In genomic region chr11:113802456-113802855, GRCm38 (mm10) we compare ENCODE assay signal across 9 mouse cellular contexts. TPM values are rescaled to one million over a fixed set of nuclear protein-coding genes. Genes with fewer than 3 reads are reported as not detected.
DNase-seq lines count a peak whose midpoint lies in the region; ATAC-seq and TF ChIP-seq lines count a peak whose summit lies in the region.
"Had no signal": no experiment of that assay in that cellular context is flagged by ENCODE, and none has a peak within 500 bp of the region (broad histone marks: within the 10 kb centered on the region; RNA-seq: fewer than 3 reads in every experiment).

No protein-coding gene starts in this region.

- 34% methylated on average over 12 of the region's 12 CpGs for WGBS in lung, adult 2 months
- 38% methylated on average over 12 of the region's 12 CpGs for WGBS in kidney, embryonic 15.5 days

- H3K4me3 ChIP-seq in lung, adult 2 months (replicated peaks; ENCODE audit: extremely low read depth, low read depth, low read length), result no peak overlapping the region
- H3K4me3 ChIP-seq in kidney, embryonic 15.5 days (replicated peaks), result no peak overlapping the region
- H3K4me3 ChIP-seq: embryonic facial prominence, embryonic 13.5 days had no signal

- H3K36me3 ChIP-seq in kidney, embryonic 15.5 days, result no peaks in the 10 kb centered on the region
- no peaks in the 10 kb centered on the region for H3K36me3 ChIP-seq in splenic B cell, adult 2 months (ENCODE audit: control insufficient read depth, insufficient read depth, low read length, poor library complexity, severe bottlenecking)

- no peak; the same call in 1 of the 2 replicates for ATAC-seq in kidney, embryonic 15.5 days (replicated peaks; ENCODE audit: low FRiP score)
- no peak for ATAC-seq in erythroid progenitor cell, adult 5-6 weeks (replicated peaks; ENCODE audit: low FRiP score, poor library complexity, severe bottlenecking)

- peak overlapping the region; percentile 64 for H3K27ac ChIP-seq in kidney, embryonic 15.5 days
- H3K27ac ChIP-seq: embryonic facial prominence, embryonic 13.5 days had no signal

- peak overlapping the region; percentile 26 for H3K4me2 ChIP-seq in kidney, embryonic 15.5 days
- H3K4me2 ChIP-seq: embryonic facial prominence, embryonic 13.5 days had no signal

- no peaks in the 10 kb centered on the region for H3K9me3 ChIP-seq in kidney, embryonic 15.5 days (replicated peaks)
- H3K9me3 ChIP-seq: embryonic facial prominence, embryonic 13.5 days had no signal

- H3K27me3 ChIP-seq in kidney, embryonic 15.5 days, result no peaks in the 10 kb centered on the region
- H3K27me3 ChIP-seq in splenic B cell, adult 2 months (ENCODE audit: control insufficient read depth, insufficient read depth, low read length, poor library complexity, severe bottlenecking), result 0 out of 2 replicates have a peak, but pooled peaks cover 2% of the 10 kb centered on the region
- H3K27me3 ChIP-seq: embryonic facial prominence, embryonic 13.5 days had no signal

- DNase-seq in lung, adult 18-20 months, result peak; percentile 27 to 48
- DNase-seq in lung, adult 2 months, result no peak
- DNase-seq in heart, adult 18-20 months, result peak; percentile 62 to 85
- DNase-seq in splenic B cell, adult 2 months (ENCODE audit: low read depth, low spot score), result peak; percentile 30
- DNase-seq in urinary bladder, adult 18-20 months (ENCODE audit: low spot score in 2 of 2), result no peak
- no peak for DNase-seq in left cerebral cortex, adult 11 months (ENCODE audit: low spot score)

- H3K9ac ChIP-seq in kidney, embryonic 15.5 days, result no peak overlapping the region

- H3K4me1 ChIP-seq in lung, adult 2 months (ENCODE audit: control insufficient read depth, insufficient read depth, low read length), result peaks cover 8% of the 10 kb centered on the region
- H3K4me1 ChIP-seq in kidney, embryonic 15.5 days, result peaks cover 65% of the 10 kb centered on the region

- TF ChIP-seq POLR2A in lung, adult 2 months (IDR thresholded peaks at IDR 0.05; ENCODE audit: borderline replicate concordance, extremely low read depth, low read depth, low read length), result no peak

- TF ChIP-seq CTCF in lung, adult 2 months (IDR thresholded peaks at IDR 0.05; ENCODE audit: insufficient read depth, low read length), result no peak

RNA-seq across cellular contexts. Expression of gene Cdc42ep4, which starts 50.8 kb away (rescaled TPM):
- polyA plus RNA-seq in lung, adult 2 months (2012; rRNA removed), result 80.4 and 115 TPM in 2 replicates
- 10 to 100 TPM; 19.1 to 23.8 TPM for total RNA-seq in heart, adult 18-20 months (2021)
- 63.7 and 66.7 TPM in 2 replicates for polyA plus RNA-seq in kidney, embryonic 15.5 days (2015; fragmentation: Nextera tagmentation; extraction: Ambion mirVana)
- 18.0 and 19.8 TPM in 2 replicates for total RNA-seq in erythroid progenitor cell, adult 5-6 weeks (2015; ENCODE audit: low replicate concordance)
- 31.3 and 33.8 TPM in 2 replicates for total RNA-seq in erythroid progenitor cell, adult 5-6 weeks (2017; ENCODE audit: low replicate concordance)

Comparison
In these comparisons a context has a peak if more than half of its experiments do, and no peak if none do; other contexts are left out.
1. DNase-seq: peak in lung, adult 18-20 months (2 of 2), heart, adult 18-20 months (2 of 2) and splenic B cell, adult 2 months (single experiment); none in lung, adult 2 months (single experiment), urinary bladder, adult 18-20 months (0 of 2) and left cerebral cortex, adult 11 months (single experiment).